Mouse (Mus musculus) ZHBTc4 (cell line): Measurements from ENCODE around the gene Msi2.

ENCODE experiments used
- DNase-seq: peaks from one replicate; pipeline ENCODE4 v3.0.0-alpha.2; 2011; ENCODE audit warnings: low read depth, low spot score

Gene Msi2

GRCm38 (mm10) chr11:88592099-88592498 is 126.2 kb downstream of the Msi2 start:
- no peak for DNase-seq

DNA sequence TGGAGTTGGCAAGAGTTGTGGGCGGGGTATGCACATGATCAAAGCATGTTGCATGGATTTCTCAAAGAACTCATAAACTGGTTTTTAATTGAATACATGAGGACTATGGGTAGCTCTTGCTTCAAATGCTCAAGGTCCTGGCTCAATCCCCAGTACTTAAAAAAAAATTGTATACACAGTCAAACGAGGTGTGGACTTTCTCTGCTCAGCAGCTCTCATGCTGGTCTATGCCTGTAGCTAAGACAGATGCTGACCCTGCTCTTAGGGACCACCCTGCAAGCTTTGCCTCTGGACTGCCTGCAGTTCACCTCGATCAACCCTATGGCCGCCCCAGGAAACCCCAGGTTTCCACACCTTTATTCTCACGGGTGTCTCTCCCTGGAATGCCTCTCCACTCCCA is 127.7 kb downstream of the Msi2 start:
- DNase-seq, result no peak

GRCm38 (mm10) chr11:88589641-88590040 is 128.7 kb downstream of the Msi2 start:
- DNase-seq, result no peak

DNA sequence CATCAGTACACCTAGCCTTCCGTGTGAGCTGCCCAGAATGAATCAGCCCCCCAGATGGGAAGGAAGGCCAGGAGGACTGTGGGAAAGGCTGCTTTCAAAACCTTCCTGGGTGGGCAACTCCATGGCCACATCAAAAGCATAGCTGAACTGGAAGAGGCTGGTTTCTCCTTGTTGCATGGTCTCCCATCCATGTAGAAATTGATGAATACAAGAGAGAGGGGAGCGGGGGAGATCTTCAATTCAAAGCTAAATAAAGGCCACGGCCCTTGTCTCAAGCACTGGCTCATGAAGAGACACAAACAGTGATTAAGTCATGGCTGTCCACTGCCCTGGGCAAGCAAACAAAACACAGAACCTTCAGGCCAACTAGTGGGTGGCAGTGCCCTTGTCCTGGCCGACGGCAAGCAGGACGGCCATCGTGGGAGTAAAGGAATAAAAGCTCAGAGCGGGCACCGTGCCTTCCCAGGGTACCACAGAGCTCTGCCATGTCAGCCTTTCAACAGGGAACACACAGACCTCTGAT is 129.6 kb downstream of the Msi2 start:
- DNase-seq, result no peak

- no peak for DNase-seq
These were observed 130.6 kb downstream of the Msi2 start for GRCm38 (mm10) chr11:88587710-88588109.

DNA sequence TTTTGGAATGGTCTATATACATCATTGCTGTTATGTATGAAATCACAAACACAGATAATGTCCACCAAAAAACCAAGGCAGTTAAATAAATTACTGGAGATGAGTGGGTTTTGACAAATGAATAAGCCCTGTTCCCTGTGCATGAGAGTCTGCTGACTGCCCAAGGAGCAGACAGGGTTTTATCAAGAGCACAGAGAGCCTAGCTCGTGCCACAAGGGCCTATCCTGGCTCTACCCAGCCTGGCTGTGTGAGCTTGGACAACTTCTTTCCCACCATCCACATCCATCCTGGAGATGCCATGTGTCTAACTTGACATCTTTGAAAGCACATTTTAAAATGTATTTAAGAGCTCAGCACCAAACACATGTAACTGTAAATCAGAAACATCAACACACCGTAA is 132.4 kb downstream of the Msi2 start:
- no peak for DNase-seq

- DNase-seq, result no peak
These were observed 133.1 kb downstream of the Msi2 start for GRCm38 (mm10) chr11:88585171-88585632.

DNA sequence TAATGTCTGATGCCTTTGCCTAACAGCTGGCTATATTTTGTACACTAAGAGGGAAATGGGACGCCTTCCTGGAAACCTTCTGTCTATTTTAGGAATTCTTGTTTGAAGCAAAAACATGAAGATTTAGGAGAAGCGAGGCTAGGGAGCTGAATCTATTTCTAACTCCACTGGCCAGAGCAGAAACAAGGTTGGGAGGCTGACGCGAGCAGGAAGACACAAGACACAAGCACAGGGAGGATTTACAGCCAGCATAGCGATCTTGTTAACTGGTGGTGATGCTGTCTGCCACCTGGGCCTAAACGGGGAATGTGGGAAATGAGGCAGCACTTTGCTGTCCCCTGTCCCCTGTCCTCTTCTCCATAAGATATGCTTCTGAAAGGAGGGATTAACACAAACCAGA is 134.4 kb downstream of the Msi2 start:
- DNase-seq, result no peak

DNA sequence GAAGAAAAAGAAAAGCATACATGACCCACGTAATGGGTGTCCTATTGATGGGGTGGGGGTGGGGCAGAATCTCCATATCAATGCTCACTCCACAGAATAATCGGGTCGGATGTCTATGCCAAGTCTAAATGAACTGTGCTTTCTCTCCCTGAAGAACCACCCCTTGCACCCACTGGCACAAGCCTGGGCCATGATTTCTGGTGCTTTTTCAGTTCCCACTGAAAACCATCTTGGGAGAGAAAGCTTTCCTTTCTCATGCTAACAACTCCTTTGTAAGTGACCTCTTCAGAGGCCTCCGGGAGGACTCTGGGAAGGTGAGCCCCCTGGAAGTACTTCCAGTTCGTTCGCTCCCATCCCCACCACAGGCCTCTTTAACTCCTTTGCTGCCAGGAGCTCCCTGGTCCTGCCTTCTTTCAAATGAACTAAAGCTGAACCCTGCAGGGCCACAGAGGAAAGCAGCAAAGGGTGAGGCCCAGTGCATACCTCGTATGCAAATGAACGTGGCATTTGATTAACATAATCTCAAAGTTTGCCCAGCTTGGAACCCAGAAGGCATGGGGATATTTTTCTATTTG is 135.0 kb downstream of the Msi2 start:
- peak; percentile 85 for DNase-seq

DNA sequence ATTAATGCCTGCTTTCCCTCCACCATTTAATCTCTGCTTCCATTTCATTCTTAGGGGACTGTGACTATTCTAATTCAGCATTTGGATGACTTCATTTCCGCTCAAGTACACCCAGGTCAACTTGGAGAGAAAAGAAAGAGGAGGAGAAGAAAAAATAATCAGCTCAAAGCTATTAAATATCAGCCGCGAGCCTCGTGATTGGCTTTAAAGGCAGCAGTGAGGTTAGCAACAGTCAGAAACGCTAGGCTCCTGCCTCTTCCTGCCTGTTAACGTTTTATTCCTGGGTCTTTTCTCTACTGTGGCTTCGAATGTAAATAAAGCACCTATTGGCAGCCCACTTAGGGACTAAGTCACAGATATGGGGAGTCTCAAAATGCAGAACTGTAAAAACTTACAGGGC is 135.5 kb downstream of the Msi2 start:
- no peak for DNase-seq

GRCm38 (mm10) chr11:88582021-88582707 is 136.1 kb downstream of the Msi2 start:
- DNase-seq, result peak; percentile 48

GRCm38 (mm10) chr11:88581375-88581774 is 136.9 kb downstream of the Msi2 start:
- no peak for DNase-seq

DNA sequence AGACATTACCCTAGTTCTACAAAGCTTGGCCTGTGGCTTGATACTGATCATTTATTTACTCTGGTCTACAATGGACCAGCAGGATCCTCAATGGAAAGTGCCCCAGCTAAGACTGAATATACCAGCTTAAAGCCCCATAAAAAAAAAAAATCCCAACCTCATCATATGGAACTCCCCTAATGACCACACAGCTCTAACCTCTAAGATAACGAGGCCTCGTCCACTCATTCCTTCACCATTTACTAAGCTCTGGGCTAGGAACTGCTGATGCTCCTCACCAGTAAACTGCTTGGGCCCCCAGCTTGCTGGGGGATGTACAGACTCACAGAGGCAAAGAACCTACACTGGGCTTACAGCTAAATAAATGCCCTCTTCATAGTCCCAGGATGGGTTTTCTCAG is 139.6 kb downstream of the Msi2 start:
- no peak for DNase-seq

- DNase-seq, result no peak
These were observed 141.2 kb downstream of the Msi2 start for GRCm38 (mm10) chr11:88577076-88577475.

- no peak for DNase-seq
These were observed 141.9 kb downstream of the Msi2 start for GRCm38 (mm10) chr11:88576233-88576998.

- no peak for DNase-seq
These were observed 143.5 kb downstream of the Msi2 start for GRCm38 (mm10) chr11:88574575-88575360.

DNA sequence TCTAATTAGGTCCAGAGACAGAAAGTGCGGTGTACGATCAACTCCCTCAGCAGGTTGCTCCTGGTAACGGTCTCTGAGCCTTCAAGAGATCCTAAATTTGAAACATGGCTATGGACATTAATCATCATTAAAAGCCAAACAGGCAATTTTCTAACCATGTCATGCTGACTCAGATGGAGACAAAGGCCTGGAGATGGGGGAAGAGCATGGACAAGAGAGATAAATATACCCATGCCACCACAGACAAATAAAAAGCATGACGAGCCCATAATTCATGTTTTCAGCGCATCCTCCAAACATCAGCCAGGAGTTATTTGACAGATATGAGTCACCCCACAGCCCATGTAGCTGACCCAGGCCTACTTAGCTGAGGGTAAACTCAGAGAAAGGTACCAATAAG is 145.3 kb downstream of the Msi2 start:
- no peak for DNase-seq

DNA sequence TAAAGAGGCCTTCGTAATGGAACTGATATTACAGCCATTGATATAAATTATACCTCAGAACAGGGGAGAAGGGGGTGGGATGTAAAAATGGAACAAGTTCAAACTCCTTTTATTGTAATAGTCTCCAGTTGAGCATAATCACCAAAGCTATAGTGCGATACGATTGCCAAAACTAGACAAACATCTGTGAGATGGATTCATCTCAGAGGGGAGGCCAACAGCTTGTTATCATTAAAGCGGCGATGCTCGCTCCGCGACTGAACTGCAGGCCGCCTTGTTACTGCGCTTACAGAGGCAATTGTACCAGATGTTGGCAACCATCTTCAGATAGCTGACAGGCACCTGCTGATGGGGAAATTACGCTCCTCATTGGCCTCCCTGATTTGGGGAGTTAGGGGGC is 145.9 kb downstream of the Msi2 start:
- DNase-seq, result no peak

- DNase-seq, result no peak
These were observed 147.6 kb downstream of the Msi2 start for GRCm38 (mm10) chr11:88570715-88571202.

GRCm38 (mm10) chr11:88566613-88567606 is 151.4 kb downstream of the Msi2 start:
- DNase-seq, result no peak
